Mouse (Mus musculus): ENCODE results near the gene Usp22.
A peak's percentile ranks its signal among the peaks of the same experiment; 100 is the strongest.

Gene Usp22

GRCm38 (mm10) chr11:61108911-61109361, 65.9 kb downstream of the Usp22 start:
- peak; percentile 47 to 72 for DNase-seq (ENCODE audit: low spot score in 2 of 2)

GRCm38 (mm10) chr11:61104241-61104901, 70.5 kb downstream of the Usp22 start:
- peak; percentile 80 to 94 for DNase-seq (ENCODE audit: low spot score in 2 of 2)

- DNase-seq (ENCODE audit: low spot score in 2 of 2) = no peak
Observed at GRCm38 (mm10) chr11:61102397-61103339, 72.2 kb downstream of the Usp22 start.
